In the genomic region with DNA sequence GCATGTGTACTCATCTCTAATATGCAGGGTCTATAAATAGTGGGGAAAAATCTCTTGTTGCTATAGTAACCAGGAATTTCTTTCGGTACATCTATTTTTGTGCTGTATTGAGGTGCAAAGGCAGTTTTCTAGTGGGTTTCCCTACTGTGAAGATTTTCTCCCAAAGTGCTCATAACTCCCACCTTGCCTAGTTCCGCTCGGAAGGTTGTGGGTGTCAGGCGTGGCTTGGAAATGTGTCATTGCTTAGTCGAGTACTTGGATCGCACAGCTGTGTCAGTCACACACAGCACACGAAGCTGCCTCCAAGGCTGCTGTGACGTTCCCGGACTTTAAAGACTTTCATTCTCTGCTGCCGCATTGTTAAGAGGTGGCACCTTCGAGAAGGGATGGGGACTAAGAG, we compare ENCODE assay signal across 13 mouse cellular contexts.
DNase-seq lines count a peak whose midpoint lies in the region; ATAC-seq and TF ChIP-seq lines count a peak whose summit lies in the region.
"Had no signal": no experiment of that assay in that cellular context is flagged by ENCODE, and none has a peak within 500 bp of the region (broad histone marks: within the 10 kb centered on the region; RNA-seq: fewer than 3 reads in every experiment).

No protein-coding gene starts in this region.

- no peaks in the 10 kb centered on the region for H3K4me1 ChIP-seq in hindbrain, embryonic 15.5 days (replicated peaks)
- no peaks in the 10 kb centered on the region for H3K4me1 ChIP-seq in hindbrain, embryonic 11.5 days (replicated peaks; ENCODE audit: control insufficient read depth, insufficient read depth, low read length)
- H3K4me1 ChIP-seq in forebrain, postnatal 0 days (ENCODE audit: insufficient read depth) = no peaks in the 10 kb centered on the region

- H3K27me3 ChIP-seq in hindbrain, embryonic 15.5 days = no peaks in the 10 kb centered on the region
- no peaks in the 10 kb centered on the region for H3K27me3 ChIP-seq in hindbrain, embryonic 11.5 days (ENCODE audit: control insufficient read depth, insufficient read depth, low read length)
- H3K27me3 ChIP-seq in forebrain, postnatal 0 days (ENCODE audit: insufficient read depth, low read length) = no peaks in the 10 kb centered on the region

- no peak for DNase-seq in hindbrain, embryonic 11.5 days (ENCODE audit: low spot score)
- peak; percentile 64 for DNase-seq in forebrain, postnatal 0 days
- peak; percentile 69 to 76 for DNase-seq in left cerebral cortex, adult 2 months (ENCODE audit: extremely low spot score in 1 of 2, low spot score in 2 of 2)
- peak; percentile 52 for DNase-seq in right cerebral cortex, postnatal 14 days
- DNase-seq in thymus, postnatal 25 days = no peak
- DNase-seq in cerebellum, postnatal 10 days = no peak
- DNase-seq: gastrocnemius, postnatal 10 days; heart, postnatal 14 days had no signal

- intact Hi-C loops in left cerebral cortex, adult 2 months (cut with DNase I) = loop anchor here (2.0 to 10.0 kb wide), 3 partner anchors 75 to 829 kb away; no protein-coding TSS in a partner anchor

- no peaks in the 10 kb centered on the region for H3K36me3 ChIP-seq in hindbrain, embryonic 15.5 days
- H3K36me3 ChIP-seq in hindbrain, embryonic 11.5 days (ENCODE audit: control insufficient read depth, insufficient read depth, low read length) = no peaks in the 10 kb centered on the region
- H3K36me3 ChIP-seq in forebrain, postnatal 0 days (ENCODE audit: insufficient read depth) = no peaks in the 10 kb centered on the region

- no peak overlapping the region for H3K9ac ChIP-seq in hindbrain, embryonic 15.5 days
- no peak overlapping the region for H3K9ac ChIP-seq in hindbrain, embryonic 11.5 days (ENCODE audit: low read depth, low read length)
- no peak overlapping the region for H3K9ac ChIP-seq in forebrain, postnatal 0 days

- H3K4me3 ChIP-seq in hindbrain, embryonic 15.5 days = no peak overlapping the region
- no peak overlapping the region for H3K4me3 ChIP-seq in hindbrain, embryonic 11.5 days (ENCODE audit: low read depth, low read length)
- H3K4me3 ChIP-seq in forebrain, postnatal 0 days (ENCODE audit: low read depth, low read length) = no peak overlapping the region
- peak overlapping the region; percentile 11; the same call in 1 of the 2 replicates for H3K4me3 ChIP-seq in left cerebral cortex, adult 2 months

- no peak overlapping the region for H3K4me2 ChIP-seq in hindbrain, embryonic 15.5 days
- no peak overlapping the region for H3K4me2 ChIP-seq in hindbrain, embryonic 11.5 days (replicated peaks; ENCODE audit: low read depth, low read length)
- peak overlapping the region; percentile 17; the same call in 1 of the 2 replicates for H3K4me2 ChIP-seq in forebrain, postnatal 0 days (ENCODE audit: low read depth)
- H3K4me2 ChIP-seq: liver, embryonic 11.5 days had no signal

- TF ChIP-seq CTCF in forebrain, postnatal 0 days (IDR thresholded peaks at IDR 0.05; ENCODE audit: low read depth) = no peak
- no peak for TF ChIP-seq CTCF in left cerebral cortex, adult 2 months (IDR thresholded peaks at IDR 0.05)

- H3K27ac ChIP-seq in hindbrain, embryonic 15.5 days (replicated peaks) = 0 out of 2 replicates have a peak overlapping the region, but pooled peaks have one; percentile 2
- no peak overlapping the region for H3K27ac ChIP-seq in hindbrain, embryonic 11.5 days (ENCODE audit: low read depth, low read length)
- peak overlapping the region; percentile 66 for H3K27ac ChIP-seq in forebrain, postnatal 0 days (ENCODE audit: low read depth, low read length)
- peak overlapping the region; percentile 79 for H3K27ac ChIP-seq in left cerebral cortex, adult 2 months
- H3K27ac ChIP-seq: kidney, postnatal 0 days; macrophage had no signal

- ATAC-seq in hindbrain, embryonic 15.5 days (ENCODE audit: low FRiP score, low read depth) = 0 out of 2 replicates have a peak, but pooled peaks have one; percentile 19
- ATAC-seq in hindbrain, embryonic 11.5 days (ENCODE audit: low FRiP score) = no peak
- peak; percentile 79 for ATAC-seq in forebrain, postnatal 0 days
- no peak for ATAC-seq in monocyte, adult 5-6 weeks (replicated peaks; ENCODE audit: insufficient number of reproducible peaks, low FRiP score, low TSS enrichment, poor library complexity, severe bottlenecking)

- H3K9me3 ChIP-seq in hindbrain, embryonic 15.5 days = no peaks in the 10 kb centered on the region
- H3K9me3 ChIP-seq in hindbrain, embryonic 11.5 days (ENCODE audit: control insufficient read depth, low read length) = no peaks in the 10 kb centered on the region
- no peaks in the 10 kb centered on the region for H3K9me3 ChIP-seq in forebrain, postnatal 0 days (ENCODE audit: low read length)

- WGBS in hindbrain, embryonic 15.5 days = 63% methylated on average over 11 of the region's 11 CpGs
- 81% methylated on average over 11 of the region's 11 CpGs for WGBS in hindbrain, embryonic 11.5 days
- WGBS in forebrain, postnatal 0 days = 49% methylated on average over 11 of the region's 11 CpGs

Comparison
In these comparisons a context has a peak if more than half of its experiments do, and no peak if none do; other contexts are left out.
1. ATAC-seq: peak in hindbrain, embryonic 15.5 days (single experiment) and forebrain, postnatal 0 days (single experiment); none in hindbrain, embryonic 11.5 days (single experiment) and monocyte, adult 5-6 weeks (single experiment).
2. DNase-seq: peak in forebrain, postnatal 0 days (single experiment), left cerebral cortex, adult 2 months (2 of 2) and right cerebral cortex, postnatal 14 days (single experiment); none in hindbrain, embryonic 11.5 days (single experiment), thymus, postnatal 25 days (single experiment) and cerebellum, postnatal 10 days (0 of 2).